Mouse (Mus musculus): ENCODE data around the gene Tbx21.

The Tbx21 gene

GRCm38 (mm10) chr11:97086365-97086764, 28.8 kb downstream of the Tbx21 start:
- in situ Hi-C loops (cut with MboI; ENCODE audit: low sequenced_read_pairs): no loop called here

- in situ Hi-C loops (cut with MboI; ENCODE audit: low sequenced_read_pairs): no loop called here
These were observed 30.2 kb downstream of the Tbx21 start for GRCm38 (mm10) chr11:97084821-97085505.

GRCm38 (mm10) chr11:97083401-97084140, 31.6 kb downstream of the Tbx21 start:
- in situ Hi-C loops (cut with MboI; ENCODE audit: low sequenced_read_pairs): no loop called here

GRCm38 (mm10) chr11:97082977-97083376, 32.2 kb downstream of the Tbx21 start:
- in situ Hi-C loops (cut with MboI; ENCODE audit: low sequenced_read_pairs): no loop called here

GRCm38 (mm10) chr11:97080291-97080690, 34.8 kb downstream of the Tbx21 start:
- in situ Hi-C loops (cut with MboI; ENCODE audit: low sequenced_read_pairs): no loop called here

- in situ Hi-C loops (cut with MboI; ENCODE audit: low sequenced_read_pairs): no loop called here
These were observed 36.4 kb downstream of the Tbx21 start for GRCm38 (mm10) chr11:97078751-97079150.

GRCm38 (mm10) chr11:97074235-97074634, 40.9 kb downstream of the Tbx21 start:
- in situ Hi-C loops (cut with MboI; ENCODE audit: low sequenced_read_pairs): no loop called here

- in situ Hi-C loops (cut with MboI; ENCODE audit: low sequenced_read_pairs): no loop called here
These were observed 42.6 kb downstream of the Tbx21 start for GRCm38 (mm10) chr11:97072533-97072932.

- in situ Hi-C loops (cut with MboI; ENCODE audit: low sequenced_read_pairs): no loop called here
These were observed 44.0 kb downstream of the Tbx21 start for GRCm38 (mm10) chr11:97071129-97071528.

GRCm38 (mm10) chr11:97069770-97070169, 45.4 kb downstream of the Tbx21 start:
- in situ Hi-C loops (cut with MboI; ENCODE audit: low sequenced_read_pairs): no loop called here

GRCm38 (mm10) chr11:97069333-97069732, 45.8 kb downstream of the Tbx21 start:
- in situ Hi-C loops (cut with MboI; ENCODE audit: low sequenced_read_pairs): no loop called here

- in situ Hi-C loops (cut with MboI; ENCODE audit: low sequenced_read_pairs): no loop called here
These were observed 48.3 kb downstream of the Tbx21 start for GRCm38 (mm10) chr11:97066656-97067360.

GRCm38 (mm10) chr11:97065538-97066295, 49.4 kb downstream of the Tbx21 start:
- in situ Hi-C loops (cut with MboI; ENCODE audit: low sequenced_read_pairs): no loop called here

GRCm38 (mm10) chr11:97063921-97064295, 51.2 kb downstream of the Tbx21 start:
- in situ Hi-C loops (cut with MboI; ENCODE audit: low sequenced_read_pairs): no loop called here

GRCm38 (mm10) chr11:97063274-97063920, 51.7 kb downstream of the Tbx21 start:
- in situ Hi-C loops (cut with MboI; ENCODE audit: low sequenced_read_pairs): no loop called here

GRCm38 (mm10) chr11:97052219-97052646, 62.9 kb downstream of the Tbx21 start:
- in situ Hi-C loops (cut with MboI; ENCODE audit: low sequenced_read_pairs): no loop called here

- in situ Hi-C loops (cut with MboI; ENCODE audit: low sequenced_read_pairs): no loop called here
These were observed 64.1 kb downstream of the Tbx21 start for GRCm38 (mm10) chr11:97050944-97051586.

- in situ Hi-C loops (cut with MboI; ENCODE audit: low sequenced_read_pairs): no loop called here
These were observed 64.8 kb downstream of the Tbx21 start, which contains the start of gene Osbpl7 for GRCm38 (mm10) chr11:97050216-97050943. TSS of gene Osbpl7 (plus strand) at chr11:97050628.

- in situ Hi-C loops (cut with MboI; ENCODE audit: low sequenced_read_pairs): no loop called here
These were observed 65.5 kb downstream of the Tbx21 start for GRCm38 (mm10) chr11:97049492-97050085.
